Mouse (Mus musculus): ENCODE data around the gene Cfb.

DNA sequence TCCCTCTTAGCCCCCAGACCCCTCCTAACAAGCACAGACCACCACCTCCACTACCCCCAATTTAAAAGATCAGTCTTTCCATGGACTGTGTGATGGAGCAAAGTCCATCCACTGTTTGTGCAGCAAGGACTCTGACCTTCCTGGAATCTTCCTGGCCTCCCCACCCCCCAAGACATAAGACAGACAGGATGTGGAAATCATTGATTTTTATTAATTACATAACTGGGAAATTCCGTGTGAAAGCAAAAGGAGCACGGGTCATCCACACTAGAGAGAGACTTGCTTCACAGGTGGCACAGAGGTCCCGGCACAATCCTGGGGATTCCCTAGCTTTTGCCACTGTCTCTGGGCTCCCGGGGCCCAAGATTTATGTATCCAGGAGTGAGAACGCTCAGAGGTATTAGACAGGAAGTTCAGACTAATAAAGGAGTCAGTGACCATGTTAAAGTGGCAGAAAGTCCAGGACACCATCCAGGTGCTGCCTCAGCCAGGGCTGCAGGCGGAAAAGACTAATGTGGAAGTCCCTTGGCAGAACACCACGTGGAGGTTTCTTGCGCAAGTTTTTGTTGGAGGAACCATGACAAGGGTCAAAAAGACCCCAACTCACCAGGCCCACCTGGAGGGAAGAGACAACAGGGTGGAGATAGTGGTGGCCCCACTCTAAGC is at the start of gene Cfb:
- TF ChIP-seq CTCF (IDR thresholded peaks at IDR 0.05; ENCODE audit: low read depth) (no peak), EP300 (IDR thresholded peaks at IDR 0.05; ENCODE audit: low read depth) (no peak)

Measured in heart, postnatal 0 days (tissue).